Mouse (Mus musculus): ENCODE measurements around the gene Trim34b. TPM values are rescaled to one million over a fixed set of nuclear protein-coding genes. Genes with fewer than 3 reads are reported as not detected.
A peak's percentile ranks its signal among the peaks of the same experiment; 100 is the strongest.

Trim34b gene
- total and polyA plus RNA-seq, 3 experiments: not detected

DNA sequence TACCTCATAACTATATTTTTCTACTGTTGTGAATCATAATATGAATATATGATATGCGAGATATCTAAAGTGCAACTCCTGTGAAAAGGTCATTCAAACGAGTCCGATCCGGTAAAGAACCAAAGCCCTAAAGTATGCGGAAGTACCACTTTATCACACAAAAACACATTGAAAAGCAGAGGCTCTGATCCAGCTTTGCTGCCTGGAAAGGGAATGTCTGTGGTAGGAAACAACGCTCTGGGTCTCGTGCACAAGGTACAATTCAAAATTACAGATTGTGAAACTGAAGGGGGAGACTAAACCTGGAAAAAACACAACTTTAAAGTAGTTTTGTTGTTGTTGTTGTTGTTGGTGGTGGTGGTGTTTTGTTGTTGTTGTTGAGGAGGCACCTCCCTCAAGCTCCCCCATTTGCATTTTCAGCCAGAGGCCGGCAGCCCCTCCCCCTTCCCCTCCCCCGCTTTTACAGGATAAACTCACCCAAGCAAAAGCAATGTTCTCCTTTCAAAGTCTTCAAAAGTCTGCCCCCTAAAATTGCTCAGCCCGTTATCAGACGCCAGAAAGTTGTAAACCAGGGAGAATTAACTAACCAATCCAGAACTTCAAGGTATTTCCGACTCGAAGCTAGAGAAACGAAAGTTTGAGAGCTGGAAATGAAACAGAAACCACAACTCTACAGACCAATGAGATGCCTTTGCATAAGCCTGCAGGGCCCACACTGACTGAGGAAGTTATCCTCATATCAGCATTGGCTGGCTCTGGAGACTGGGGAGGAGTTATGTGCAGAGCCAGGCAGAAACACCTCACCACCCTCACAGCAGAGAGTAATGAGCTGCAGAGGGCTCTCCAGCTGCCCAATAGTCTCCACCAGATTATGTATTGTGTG is 23.7 kb downstream of the Trim34b start, which contains the start of gene Trim12c (continued):
- TF ChIP-seq JUND (conservative IDR thresholded peaks at IDR 0.05; ENCODE audit: low read depth, low read length) (no peak), USF1 (IDR thresholded peaks at IDR 0.05; ENCODE audit: low read depth, low read length) (no peak), USF2 (conservative IDR thresholded peaks at IDR 0.05; ENCODE audit: low read depth, low read length) (no peak), JUN (IDR thresholded peaks at IDR 0.05; ENCODE audit: insufficient read depth, low read depth, low read length) (no peak), SIN3A (IDR thresholded peaks at IDR 0.05; ENCODE audit: low read length) (peak; percentile 77; the same call in 1 of the 2 replicates), SMC3 (IDR thresholded peaks at IDR 0.05; ENCODE audit: low read depth, low read length) (peak; percentile 8; the same call in 1 of the 2 replicates), UBTF (IDR thresholded peaks at IDR 0.05; ENCODE audit: low read depth, low read length) (no peak), MXI1 (IDR thresholded peaks at IDR 0.05; ENCODE audit: low read depth, low read length) (peak; percentile 16; the same call in 1 of the 2 replicates)

- no peak for DNase-seq (ENCODE audit: extremely low read depth)
- no peaks in the 10 kb centered on the region for H3K36me3 ChIP-seq (replicated peaks in 1 of 2; ENCODE audit: control insufficient read depth in 1 of 2, insufficient read depth in 1 of 2, low read length in 1 of 2)
- peak overlapping the region; percentile 60 for H3K27ac ChIP-seq (ENCODE audit: insufficient read depth, low read depth)
- H3K4me3 ChIP-seq (replicated peaks in 1 of 3; ENCODE audit: low read depth in 2 of 3, low read length in 2 of 3, poor library complexity in 1 of 3): peak overlapping the region; percentile 16 to 27 (median 17)
- H3K4me1 ChIP-seq (ENCODE audit: control insufficient read depth in 1 of 2, insufficient read depth in 2 of 2): peaks cover 6 to 15% of the 10 kb centered on the region in 2 experiments; a peak in 3 of 4 replicates
- H3K4me2 ChIP-seq (ENCODE audit: insufficient read depth, low read depth, poor library complexity, severe bottlenecking): peak overlapping the region; percentile 84
- TF ChIP-seq JUND (conservative IDR thresholded peaks at IDR 0.05; ENCODE audit: low read depth, low read length) (no peak), EP300 (IDR thresholded peaks at IDR 0.05; ENCODE audit: low read length) (no peak), TCF12 (IDR thresholded peaks at IDR 0.05; ENCODE audit: low read depth, low read length) (no peak), SIN3A (IDR thresholded peaks at IDR 0.05; ENCODE audit: low read length) (no peak), RAD21 (IDR thresholded peaks at IDR 0.05; ENCODE audit: low read depth, low read length) (no peak)
- peak overlapping the region; percentile 59 for H3K9ac ChIP-seq (ENCODE audit: insufficient read depth, low read depth)
- in situ Hi-C loops (cut with MboI; ENCODE audit: low pct_ligation_motif_present, low pct_unique_long_range_greater_than_20kb, low sequenced_read_pairs) (loop anchor here (25.0 kb wide), 1 partner anchor 234 kb away; the partner anchor contains the start of genes Olfr653 and Olfr654), dilution Hi-C loops (cut with MboI; ENCODE audit: extremely low pct_ligation_motif_present, extremely low pct_unique_long_range_greater_than_20kb, low sequenced_read_pairs) (no loop called here)
- no peaks in the 10 kb centered on the region for H3K27me3 ChIP-seq (replicated peaks)
- H3K9me3 ChIP-seq (replicated peaks; ENCODE audit: low read length): no peaks in the 10 kb centered on the region
- H3K79me2 ChIP-seq (replicated peaks; ENCODE audit: control insufficient read depth, extremely low read depth, insufficient read depth, poor library complexity, severe bottlenecking): 0 out of 2 replicates have a peak, but pooled peaks cover 10% of the 10 kb centered on the region
These were observed 24.3 kb downstream of the Trim34b start for GRCm38 (mm10) chr7:104353600-104353967.

GRCm38 (mm10) chr7:104366339-104366738 is 37.1 kb downstream of the Trim34b start:
- no peak for TF ChIP-seq ETS1 (conservative IDR thresholded peaks at IDR 0.05; ENCODE audit: low read depth, low read length)
- TF ChIP-seq CHD1 (IDR thresholded peaks at IDR 0.05; ENCODE audit: low read depth, low read length): no peak
- no peak for TF ChIP-seq PAX5 (IDR thresholded peaks at IDR 0.05; ENCODE audit: low read length)
- no peak for TF ChIP-seq BHLHE40 (IDR thresholded peaks at IDR 0.05; ENCODE audit: low read depth, low read length)
- TF ChIP-seq UBTF (IDR thresholded peaks at IDR 0.05; ENCODE audit: low read depth, low read length): no peak
- no peak for TF ChIP-seq USF2 (conservative IDR thresholded peaks at IDR 0.05; ENCODE audit: low read depth, low read length)
- Histone ChIP-seq H3K36me3 (replicated peaks in 1 of 2; ENCODE audit: control insufficient read depth in 1 of 2, insufficient read depth in 1 of 2, low read length in 1 of 2) (peaks cover 0 to 15% of the 10 kb centered on the region in 2 experiments), H3K4me2 (ENCODE audit: insufficient read depth, low read depth, poor library complexity, severe bottlenecking) (no peak overlapping the region), H3K79me2 (replicated peaks; ENCODE audit: control insufficient read depth, extremely low read depth, insufficient read depth, poor library complexity, severe bottlenecking) (no peaks in the 10 kb centered on the region), H3K27me3 (replicated peaks) (no peaks in the 10 kb centered on the region), H3K27ac (ENCODE audit: insufficient read depth, low read depth) (no peak overlapping the region), H3K4me3 (replicated peaks in 1 of 3; ENCODE audit: low read depth in 2 of 3, low read length in 2 of 3, poor library complexity in 1 of 3) (no peak overlapping the region), H3K9ac (ENCODE audit: insufficient read depth, low read depth) (no peak overlapping the region), H3K9me3 (replicated peaks; ENCODE audit: low read length) (no peaks in the 10 kb centered on the region), H3K4me1 (ENCODE audit: control insufficient read depth in 1 of 2, insufficient read depth in 2 of 2) (peaks cover 3 to 19% of the 10 kb centered on the region in 2 experiments)
- dilution Hi-C loops (cut with MboI; ENCODE audit: extremely low pct_ligation_motif_present, extremely low pct_unique_long_range_greater_than_20kb, low sequenced_read_pairs): no loop called here
- in situ Hi-C loops (cut with MboI; ENCODE audit: low pct_ligation_motif_present, low pct_unique_long_range_greater_than_20kb, low sequenced_read_pairs): loop anchor here (25.0 kb wide), 1 partner anchor 221 kb away; the partner anchor contains the start of genes Olfr653 and Olfr654
- no peak for DNase-seq (ENCODE audit: extremely low read depth)

Measured in CH12.LX (cell line).